Mouse (Mus musculus) C2C12 (cell line): ENCODE measurements around the gene Pla2g10. TPM values are rescaled to one million over a fixed set of nuclear protein-coding genes. Genes with fewer than 3 reads are reported as not detected.

ENCODE experiments used
- H3K27me3 ChIP-seq: one replicate; pipeline ENCODE4 v1.6.1; 2011; ENCODE audit not compliant: control insufficient read depth, insufficient read depth, insufficient read length
- H3K36me3 ChIP-seq: one replicate; pipeline ENCODE4 v1.6.1; 2011; ENCODE audit not compliant: control insufficient read depth, insufficient read depth
- H3K4me3 ChIP-seq: one replicate; pipeline ENCODE4 v1.5.1; 2011; ENCODE audit warnings: mild to moderate bottlenecking, control low read depth; ENCODE audit not compliant: poor library complexity, insufficient read depth, severe bottlenecking
- H3K79me2 ChIP-seq: one replicate; pipeline ENCODE4 v1.6.1; 2011; ENCODE audit not compliant: control insufficient read depth, insufficient read depth
- H3K79me3 ChIP-seq: one replicate; pipeline ENCODE4 v1.6.1; 2011; ENCODE audit warnings: low read depth, control low read depth
- H3ac ChIP-seq: one replicate; pipeline ENCODE3; 2011; ENCODE audit warnings: low read depth; ENCODE audit not compliant: control insufficient read depth, insufficient read length
- CEBPB ChIP-seq: IDR thresholded peaks from one replicate; pipeline ENCODE4 v1.6.1; 2011; ENCODE audit warnings: low read depth, mild to moderate bottlenecking, control low read depth, moderate library complexity
- CTCF ChIP-seq: IDR thresholded peaks from one replicate; pipeline ENCODE4 v1.5.1; 2011; ENCODE audit not compliant: control insufficient read depth, insufficient read depth, insufficient read length
- FOSL1 ChIP-seq: IDR thresholded peaks from one replicate; pipeline ENCODE4 v1.8.0; 2011; ENCODE audit warnings: mild to moderate bottlenecking, low read length; ENCODE audit not compliant: poor library complexity, insufficient read depth, severe bottlenecking
- MAX ChIP-seq: IDR thresholded peaks from one replicate; pipeline ENCODE4 v1.6.1; 2011; ENCODE audit warnings: mild to moderate bottlenecking, control low read depth
- MYOD1 ChIP-seq: IDR thresholded peaks from one replicate; pipeline ENCODE4 v1.6.1; 2011; ENCODE audit warnings: low read depth; ENCODE audit not compliant: control insufficient read depth, insufficient read length
- MYOG ChIP-seq: IDR thresholded peaks from one replicate; pipeline ENCODE4 v1.6.1; 2011; ENCODE audit not compliant: control insufficient read depth, insufficient read length; ENCODE audit errors: extremely low read depth
- USF1 ChIP-seq: IDR thresholded peaks from one replicate; pipeline ENCODE4 v1.6.1; 2011; ENCODE audit warnings: low read depth, mild to moderate bottlenecking, control low read depth, moderate library complexity
- polyA plus RNA-seq: library from polyadenylated mRNA; unstranded; fragments of >200 nt; fragmentation: generic; extraction: Trizol; gene quantifications from one replicate; pipeline ENCODE4 v1.2.1, GENCODE M21; 2012; ENCODE audit warnings: missing spikeins

Pla2g10 gene
- polyA plus RNA-seq, 1 experiment = not detected

DNA sequence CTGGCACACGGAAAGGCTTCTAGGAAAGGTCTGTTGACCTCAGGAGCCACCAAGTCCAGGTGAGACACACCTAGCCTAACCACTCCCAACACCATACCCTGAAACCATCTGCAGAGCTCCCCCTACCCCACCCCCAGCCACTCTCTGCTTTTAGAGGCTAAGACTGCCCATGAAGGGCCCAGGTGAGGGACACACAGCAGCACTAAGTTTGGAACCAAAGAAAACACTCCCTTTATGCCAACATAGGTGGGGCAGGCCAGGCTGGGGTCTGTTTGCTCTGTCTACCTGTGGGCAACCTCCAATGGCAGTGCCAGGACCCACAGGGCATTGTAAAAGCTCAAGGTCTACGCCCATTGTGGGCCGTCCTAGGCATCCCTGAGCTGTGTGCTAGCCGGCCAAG is 1.4 kb downstream of the Pla2g10 start:
- no peaks in the 10 kb centered on the region for H3K36me3 ChIP-seq
- no peaks in the 10 kb centered on the region for H3K79me2 ChIP-seq
- peaks cover 3% of the 10 kb centered on the region for H3K27me3 ChIP-seq
- no peaks in the 10 kb centered on the region for H3K79me3 ChIP-seq
- TF ChIP-seq CTCF (no peak), MYOG (no peak), USF1 (no peak), FOSL1 (no peak), MAX (no peak), CEBPB (no peak), MYOD1 (no peak)
- H3K4me3 ChIP-seq = no peak overlapping the region
- no peak overlapping the region for H3ac ChIP-seq

DNA sequence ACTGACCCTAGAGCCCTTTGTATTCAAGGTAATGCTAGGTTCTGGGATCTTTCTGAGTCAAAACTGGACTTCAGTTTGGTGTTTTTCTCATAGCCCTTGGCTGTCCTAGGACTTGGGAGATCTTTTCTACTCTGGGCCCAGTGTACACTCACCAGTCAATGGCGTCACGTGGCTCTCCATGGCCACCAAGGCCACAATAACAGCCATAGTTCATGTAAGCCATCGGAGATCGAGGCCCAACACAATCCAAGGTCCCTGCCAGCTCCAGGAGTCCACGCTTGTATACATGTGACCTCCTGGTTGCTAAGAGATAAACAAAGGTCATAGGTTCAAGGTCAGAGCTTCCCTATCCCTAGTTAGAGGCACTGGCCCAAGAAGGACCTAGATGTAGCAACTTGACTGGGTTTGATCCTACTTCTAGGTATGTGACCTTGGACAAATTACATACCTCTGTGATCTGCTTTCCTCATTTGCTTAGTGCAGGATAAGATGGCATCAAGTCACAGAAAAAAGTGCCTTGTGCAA is 2.9 kb downstream of the Pla2g10 start:
- no peaks in the 10 kb centered on the region for H3K79me3 ChIP-seq
- no peak overlapping the region for H3ac ChIP-seq
- peaks cover 3% of the 10 kb centered on the region for H3K27me3 ChIP-seq
- no peaks in the 10 kb centered on the region for H3K79me2 ChIP-seq
- no peak overlapping the region for H3K4me3 ChIP-seq
- no peaks in the 10 kb centered on the region for H3K36me3 ChIP-seq
- no peak for TF ChIP-seq MYOG
- TF ChIP-seq MAX = no peak
- no peak for TF ChIP-seq MYOD1
- no peak for TF ChIP-seq CEBPB
- no peak for TF ChIP-seq FOSL1
- no peak for TF ChIP-seq CTCF
- no peak for TF ChIP-seq USF1

- no peaks in the 10 kb centered on the region for H3K36me3 ChIP-seq
- no peak overlapping the region for H3K4me3 ChIP-seq
- no peaks in the 10 kb centered on the region for H3K79me2 ChIP-seq
- no peak overlapping the region for H3ac ChIP-seq
- TF ChIP-seq CEBPB = no peak
- no peak for TF ChIP-seq FOSL1
- no peak for TF ChIP-seq MAX
- no peak for TF ChIP-seq MYOD1
- no peak for TF ChIP-seq CTCF
- no peak for TF ChIP-seq MYOG
- no peak for TF ChIP-seq USF1
- H3K79me3 ChIP-seq = no peaks in the 10 kb centered on the region
- H3K27me3 ChIP-seq = no peaks in the 10 kb centered on the region
Measured at GRCm38 (mm10) chr16:13722937-13723336, 7.8 kb downstream of the Pla2g10 start.

- H3K79me3 ChIP-seq = no peaks in the 10 kb centered on the region
- no peak overlapping the region for H3ac ChIP-seq
- no peaks in the 10 kb centered on the region for H3K27me3 ChIP-seq
- H3K4me3 ChIP-seq = no peak overlapping the region
- no peaks in the 10 kb centered on the region for H3K36me3 ChIP-seq
- no peaks in the 10 kb centered on the region for H3K79me2 ChIP-seq
- TF ChIP-seq MAX (no peak), MYOG (no peak), CEBPB (no peak), CTCF (no peak), MYOD1 (no peak), FOSL1 (no peak), USF1 (no peak)
Measured at GRCm38 (mm10) chr16:13716821-13717553, 13.8 kb downstream of the Pla2g10 start.

- no peak for TF ChIP-seq MAX
- no peak for TF ChIP-seq USF1
- TF ChIP-seq FOSL1 = no peak
Measured at GRCm38 (mm10) chr16:13714910-13715309, 15.9 kb downstream of the Pla2g10 start.

GRCm38 (mm10) chr16:13704676-13705075 is 26.1 kb downstream of the Pla2g10 start:
- H3K79me2 ChIP-seq = no peaks in the 10 kb centered on the region
- no peak overlapping the region for H3ac ChIP-seq
- no peaks in the 10 kb centered on the region for H3K79me3 ChIP-seq
- peaks cover 17% of the 10 kb centered on the region for H3K36me3 ChIP-seq
- H3K4me3 ChIP-seq = no peak overlapping the region
- no peaks in the 10 kb centered on the region for H3K27me3 ChIP-seq
- TF ChIP-seq USF1 (no peak), MYOG (no peak), CEBPB (no peak), MAX (no peak), MYOD1 (no peak)

More at GRCm38 (mm10) chr16:13714910-13715309, 15.9 kb downstream of the Pla2g10 start:
- no peaks in the 10 kb centered on the region for H3K36me3 ChIP-seq
- no peak overlapping the region for H3K4me3 ChIP-seq
- H3K79me2 ChIP-seq = no peaks in the 10 kb centered on the region
- no peaks in the 10 kb centered on the region for H3K79me3 ChIP-seq
- H3ac ChIP-seq = no peak overlapping the region
- no peaks in the 10 kb centered on the region for H3K27me3 ChIP-seq
